8 mouse cellular contexts compared by ENCODE assay signal in genomic region chr10:39612989-39613831, GRCm38 (mm10). TPM values are rescaled to one million over a fixed set of nuclear protein-coding genes. Genes with fewer than 3 reads are reported as not detected.
DNase-seq lines count a peak whose midpoint lies in the region; ATAC-seq and TF ChIP-seq lines count a peak whose summit lies in the region.

No protein-coding gene starts in this region.

- H3K4me3 ChIP-seq in bone marrow, adult 2 months (replicated peaks; ENCODE audit: control insufficient read depth, low read depth, low read length) = peak overlapping the region; percentile 62
- H3K4me3 ChIP-seq in embryonic fibroblast, embryonic 13.5 days (ENCODE audit: insufficient read depth, low read length) = peak overlapping the region; percentile 70
- peak overlapping the region; percentile 60 for H3K4me3 ChIP-seq in heart, embryonic 16.5 days (ENCODE audit: low read length)

- 6% methylated on average over 26 of the region's 26 CpGs for WGBS in bone marrow, adult 2 months
- 3% methylated on average over 26 of the region's 26 CpGs for WGBS in heart, embryonic 16.5 days

- ATAC-seq in heart, embryonic 16.5 days (replicated peaks; ENCODE audit: extremely low read depth, insufficient read depth, low FRiP score) = peak; percentile 42
- peak; percentile 74 for ATAC-seq in megakaryocyte progenitor cell, adult 5-6 weeks (replicated peaks; ENCODE audit: poor library complexity)

- H3K4me2 ChIP-seq in heart, embryonic 16.5 days (ENCODE audit: low read depth, low read length) = peak overlapping the region; percentile 76

- peak; percentile 43; the same call in 1 of the 2 replicates for TF ChIP-seq POLR2A in bone marrow, adult 2 months (IDR thresholded peaks at IDR 0.05; ENCODE audit: borderline replicate concordance, control insufficient read depth, low read depth, low read length)
- peak; percentile 58 for TF ChIP-seq POLR2A in embryonic fibroblast, embryonic 13.5 days (IDR thresholded peaks at IDR 0.05; ENCODE audit: low read depth, low read length)

- peak overlapping the region; percentile 83 for H3K27ac ChIP-seq in bone marrow, adult 2 months (ENCODE audit: control insufficient read depth, insufficient read depth, low read depth, low read length, poor library complexity)
- H3K27ac ChIP-seq in embryonic fibroblast, embryonic 13.5 days (ENCODE audit: insufficient read depth, low read length) = peak overlapping the region; percentile 98
- H3K27ac ChIP-seq in heart, embryonic 16.5 days (ENCODE audit: low read length) = peak overlapping the region; percentile 87

- H3K27me3 ChIP-seq in heart, embryonic 16.5 days (ENCODE audit: control insufficient read depth, insufficient read depth, low read length) = no peaks in the 10 kb centered on the region

- no peak for TF ChIP-seq CTCF in bone marrow, adult 2 months (IDR thresholded peaks at IDR 0.05; ENCODE audit: control insufficient read depth, insufficient read depth, low read length)
- TF ChIP-seq CTCF in embryonic fibroblast, embryonic 13.5 days (IDR thresholded peaks at IDR 0.05; ENCODE audit: borderline replicate concordance, insufficient read depth, low read length) = no peak

- DNase-seq in CD4-positive, CD25-positive, alpha-beta regulatory T cell, adult 2 months (ENCODE audit: low read depth, low spot score) = peak; percentile 83
- peak; percentile 90 for DNase-seq in kidney, postnatal 14 days
- peak; percentile 54 for DNase-seq in spleen, adult 12 weeks (ENCODE audit: low spot score)
- no peak for DNase-seq in right cerebral cortex, postnatal 14 days

- H3K4me1 ChIP-seq in bone marrow, adult 2 months (ENCODE audit: control insufficient read depth, insufficient read depth, low read length) = peaks cover 2% of the 10 kb centered on the region; the same call in 1 of the 2 replicates
- peaks cover 7% of the 10 kb centered on the region; the same call in 1 of the 2 replicates for H3K4me1 ChIP-seq in embryonic fibroblast, embryonic 13.5 days (ENCODE audit: control insufficient read depth, insufficient read depth, low read length)
- H3K4me1 ChIP-seq in heart, embryonic 16.5 days (ENCODE audit: control insufficient read depth, insufficient read depth, low read length) = peaks cover 22% of the 10 kb centered on the region

- 0 out of 2 replicates have a peak, but pooled peaks cover 2% of the 10 kb centered on the region for H3K36me3 ChIP-seq in heart, embryonic 16.5 days (ENCODE audit: control insufficient read depth, insufficient read depth)

- H3K9ac ChIP-seq in heart, embryonic 16.5 days (ENCODE audit: low read length) = peak overlapping the region; percentile 80

- H3K9me3 ChIP-seq in heart, embryonic 16.5 days (replicated peaks; ENCODE audit: control insufficient read depth, low read length) = peaks cover 3% of the 10 kb centered on the region; the same call in 1 of the 2 replicates

RNA-seq across cellular contexts. Expression of gene Traf3ip2, which starts 0.5 kb away (rescaled TPM):
- polyA plus RNA-seq in bone marrow, adult 2 months (2011; ENCODE audit: insufficient read depth, insufficient read length, low replicate concordance, missing spikeins) = 3.4 and 15.0 TPM in 2 replicates
- 16.9 and 21.6 TPM in 2 replicates for polyA plus RNA-seq in embryonic fibroblast, embryonic 13.5 days (2011; ENCODE audit: insufficient read length, low read depth, missing spikeins)
- polyA plus RNA-seq in heart, embryonic 16.5 days (2015; fragmentation: Nextera tagmentation; extraction: Ambion mirVana) = 10.7 and 12.5 TPM in 2 replicates
- total RNA-seq in megakaryocyte progenitor cell, adult 5-6 weeks (2015) = 11.2 and 11.6 TPM in 2 replicates
- total RNA-seq in megakaryocyte progenitor cell, adult 5-6 weeks (2017) = 1.5 and 4.3 TPM in 2 replicates
